Mouse (Mus musculus): ENCODE results near the gene Axin2. TPM values are rescaled to one million over a fixed set of nuclear protein-coding genes. Genes with fewer than 3 reads are reported as not detected.
"Not testable (repeated sequence)": the region's sequence is repeated elsewhere in the genome, so short reads cannot be mapped to it uniquely, and the experiment has no call there.

Axin2 gene
- 0.42 TPM in 1 of 2 replicates, not detected in the other for total RNA-seq (2015; ENCODE audit: low replicate concordance)
- 0.51 and 0.84 TPM in 2 replicates for total RNA-seq (2017; ENCODE audit: low replicate concordance)

- ATAC-seq (replicated peaks; ENCODE audit: low FRiP score, poor library complexity, severe bottlenecking) = no peak
These were observed at the start of gene Axin2 for GRCm38 (mm10) chr11:108920158-108920635. TSS of gene Axin2 (plus strand) at chr11:108920349.

GRCm38 (mm10) chr11:108871284-108871683 is 48.9 kb upstream of the Axin2 start:
- not testable (repeated sequence) for ATAC-seq (replicated peaks; ENCODE audit: low FRiP score, poor library complexity, severe bottlenecking)

- ATAC-seq (replicated peaks; ENCODE audit: low FRiP score, poor library complexity, severe bottlenecking) = no peak
These were observed 48.4 kb upstream of the Axin2 start for GRCm38 (mm10) chr11:108871748-108872147.

- ATAC-seq (replicated peaks; ENCODE audit: low FRiP score, poor library complexity, severe bottlenecking) = no peak
These were observed 43.4 kb upstream of the Axin2 start for GRCm38 (mm10) chr11:108876633-108877205.

- no peak for ATAC-seq (replicated peaks; ENCODE audit: low FRiP score, poor library complexity, severe bottlenecking)
These were observed 42.6 kb upstream of the Axin2 start for GRCm38 (mm10) chr11:108877520-108877919.

GRCm38 (mm10) chr11:108880546-108880945 is 39.6 kb upstream of the Axin2 start:
- no peak for ATAC-seq (replicated peaks; ENCODE audit: low FRiP score, poor library complexity, severe bottlenecking)

- no peak for ATAC-seq (replicated peaks; ENCODE audit: low FRiP score, poor library complexity, severe bottlenecking)
These were observed 38.5 kb upstream of the Axin2 start for GRCm38 (mm10) chr11:108881662-108882061.

- ATAC-seq (replicated peaks; ENCODE audit: low FRiP score, poor library complexity, severe bottlenecking) = no peak
These were observed 34.8 kb upstream of the Axin2 start for GRCm38 (mm10) chr11:108885276-108885896.

- no peak for ATAC-seq (replicated peaks; ENCODE audit: low FRiP score, poor library complexity, severe bottlenecking)
These were observed 34.1 kb upstream of the Axin2 start for GRCm38 (mm10) chr11:108886060-108886459.

GRCm38 (mm10) chr11:108889121-108889520 is 31.0 kb upstream of the Axin2 start:
- ATAC-seq (replicated peaks; ENCODE audit: low FRiP score, poor library complexity, severe bottlenecking) = no peak

GRCm38 (mm10) chr11:108890544-108890943 is 29.6 kb upstream of the Axin2 start:
- no peak for ATAC-seq (replicated peaks; ENCODE audit: low FRiP score, poor library complexity, severe bottlenecking)

- ATAC-seq (replicated peaks; ENCODE audit: low FRiP score, poor library complexity, severe bottlenecking) = no peak
These were observed 28.9 kb upstream of the Axin2 start for GRCm38 (mm10) chr11:108891111-108891870.

GRCm38 (mm10) chr11:108891871-108892380 is 28.2 kb upstream of the Axin2 start:
- no peak for ATAC-seq (replicated peaks; ENCODE audit: low FRiP score, poor library complexity, severe bottlenecking)

GRCm38 (mm10) chr11:108892406-108892805 is 27.7 kb upstream of the Axin2 start:
- ATAC-seq (replicated peaks; ENCODE audit: low FRiP score, poor library complexity, severe bottlenecking) = no peak

GRCm38 (mm10) chr11:108893232-108893790 is 26.8 kb upstream of the Axin2 start:
- ATAC-seq (replicated peaks; ENCODE audit: low FRiP score, poor library complexity, severe bottlenecking) = no peak

- no peak for ATAC-seq (replicated peaks; ENCODE audit: low FRiP score, poor library complexity, severe bottlenecking)
These were observed 26.2 kb upstream of the Axin2 start for GRCm38 (mm10) chr11:108893855-108894510.

GRCm38 (mm10) chr11:108897034-108897433 is 23.1 kb upstream of the Axin2 start:
- ATAC-seq (replicated peaks; ENCODE audit: low FRiP score, poor library complexity, severe bottlenecking) = no peak

- ATAC-seq (replicated peaks; ENCODE audit: low FRiP score, poor library complexity, severe bottlenecking) = no peak
These were observed 22.1 kb upstream of the Axin2 start for GRCm38 (mm10) chr11:108898063-108898462.

GRCm38 (mm10) chr11:108898483-108898882 is 21.7 kb upstream of the Axin2 start:
- no peak for ATAC-seq (replicated peaks; ENCODE audit: low FRiP score, poor library complexity, severe bottlenecking)

Data from erythroblast, adult 5-6 weeks (primary cell).